8 mouse cellular contexts compared by ENCODE assay signal in the genomic region with DNA sequence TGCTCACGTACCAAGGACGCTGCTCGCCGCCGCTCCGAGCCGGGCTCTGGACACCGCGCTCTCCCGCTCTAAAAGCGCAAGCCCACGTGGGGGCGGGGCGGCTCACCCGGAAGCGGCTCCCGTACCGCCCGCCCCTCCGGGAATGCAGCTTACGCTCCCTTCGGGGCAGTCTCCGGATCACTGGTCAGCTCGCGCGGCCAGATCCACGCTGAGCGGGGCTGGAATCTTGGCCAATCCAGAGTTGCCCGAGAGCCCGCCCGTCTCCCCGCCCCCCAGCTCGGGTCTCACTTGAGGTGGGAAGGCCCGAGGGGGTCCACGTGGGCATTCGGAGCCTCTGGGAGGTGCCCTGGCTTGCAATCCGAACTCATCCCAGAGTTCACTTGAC. TPM values are rescaled to one million over a fixed set of nuclear protein-coding genes. Genes with fewer than 3 reads are reported as not detected.
DNase-seq lines count a peak whose midpoint lies in the region; ATAC-seq lines count a peak whose summit lies in the region.

A gene (minus strand): TSS at position 70 of the 385 bp plus-strand sequence.

- 0 out of 2 replicates have a peak, but pooled peaks cover 7% of the 10 kb centered on the region for H3K36me3 ChIP-seq in hindbrain, embryonic 14.5 days (replicated peaks; ENCODE audit: control insufficient read depth, insufficient read depth)
- H3K36me3 ChIP-seq in macrophage (ENCODE audit: inconsistent target): no peaks in the 10 kb centered on the region

- peak within 1 kb of the TSS; percentile 58 for H3K4me2 ChIP-seq in hindbrain, embryonic 14.5 days (replicated peaks)

- peak within 1 kb of the TSS; percentile 70 for H3K4me3 ChIP-seq in hindbrain, embryonic 14.5 days (replicated peaks; ENCODE audit: low read length)
- peak within 1 kb of the TSS; percentile 71 for H3K4me3 ChIP-seq in macrophage (ENCODE audit: inconsistent target)

- peak; percentile 90 for ATAC-seq in hindbrain, embryonic 14.5 days (ENCODE audit: low FRiP score)

- H3K27ac ChIP-seq in hindbrain, embryonic 14.5 days: peak within 1 kb of the TSS; percentile 75
- H3K27ac ChIP-seq in macrophage: peak within 1 kb of the TSS; percentile 32; the same call in 1 of the 2 replicates

- WGBS in hindbrain, embryonic 14.5 days: under 1% methylated on average over 37 of the region's 37 CpGs
- WGBS in macrophage (ENCODE audit: missing documents): under 1% methylated on average over 37 of the region's 37 CpGs

- H3K4me1 ChIP-seq in hindbrain, embryonic 14.5 days (replicated peaks; ENCODE audit: control insufficient read depth, insufficient read depth, low read length): peaks cover 25% of the 10 kb centered on the region

- peak; percentile 87 for DNase-seq in ZHBTc4 (ENCODE audit: low read depth, low spot score)
- DNase-seq in cerebellum, postnatal 36 days: peak; percentile 80 to 87
- peak; percentile 81 to 83 for DNase-seq in frontal cortex, postnatal 36 days (ENCODE audit: low spot score in 2 of 2)
- peak; percentile 79 for DNase-seq in hindbrain, embryonic 14.5 days (ENCODE audit: low spot score)
- peak; percentile 80 to 89 for DNase-seq in left cerebral cortex, adult 18-20 months (ENCODE audit: low spot score in 2 of 2)
- peak; percentile 76 for DNase-seq in retina, postnatal 7 days (ENCODE audit: low read depth, low spot score)
- peak; percentile 83 to 86 for DNase-seq in urinary bladder, adult 18-20 months (ENCODE audit: low spot score in 2 of 2)

- no peaks in the 10 kb centered on the region for H3K9me3 ChIP-seq in hindbrain, embryonic 14.5 days (ENCODE audit: control insufficient read depth, low read length)

- peak within 1 kb of the TSS; percentile 69 for H3K9ac ChIP-seq in hindbrain, embryonic 14.5 days

- no peaks in the 10 kb centered on the region for H3K27me3 ChIP-seq in hindbrain, embryonic 14.5 days (ENCODE audit: control insufficient read depth, insufficient read depth, low read length)

- H3K79me2 ChIP-seq in macrophage (ENCODE audit: inconsistent target): peaks cover 10% of the 10 kb centered on the region; the same call in 1 of the 2 replicates

RNA-seq across cellular contexts. Expression of the gene that starts here (rescaled TPM):
- polyA plus RNA-seq in hindbrain, embryonic 14.5 days (2014; fragmentation: Nextera tagmentation; extraction: Ambion mirVana): 73.4 and 75.2 TPM in 2 replicates
- total RNA-seq in left cerebral cortex, adult 18-20 months (2021): 10 to 100 TPM; 36.4 to 41.0 TPM
- 1 to 10 TPM in 19 of 26 experiments, under 1 TPM in 7; 0.37 to 7.4 (median 2.8) TPM for total RNA-seq in macrophage (2018; cell fraction: chromatin; rRNA removed)
- 10 to 100 TPM in 11 of 26 experiments, 1 to 10 TPM in 15; 6.3 to 12.1 (median 9.3) TPM for total RNA-seq in macrophage (2018; cell fraction: cytosol; rRNA removed)
- total RNA-seq in macrophage (2018; cell fraction: nucleus; rRNA removed): 10 to 100 TPM in 1 of 26 experiments, 1 to 10 TPM in 24, under 1 TPM in 1; 0.79 to 13.2 (median 3.5) TPM
- 5.7 to 18.2 TPM (median 8.2 TPM) in 3 replicates for polyA plus RNA-seq in macrophage (2018)

Comparison
In these comparisons a context has a peak if more than half of its experiments do, and no peak if none do; other contexts are left out.
1. Peak in every context shown above with its lines: DNase-seq, ATAC-seq, H3K4me3 ChIP-seq and H3K27ac ChIP-seq.